Mouse (Mus musculus) embryo, embryonic 10 days (tissue): ENCODE measurements around the gene Pygl.

Source experiments
- DNase-seq: peaks from one replicate; pipeline ENCODE4 v3.0.0-alpha.2; 2015; ENCODE audit warnings: low spot score

The Pygl gene

GRCm38 (mm10) chr12:70231294-70231693, at the start of gene Pygl:
Gene Pygl, minus strand, starts transcription at chr12:70231488.
- no peak for DNase-seq

- DNase-seq: no peak
Observed at GRCm38 (mm10) chr12:70280930-70281329, 49.6 kb upstream of the Pygl start.

DNA sequence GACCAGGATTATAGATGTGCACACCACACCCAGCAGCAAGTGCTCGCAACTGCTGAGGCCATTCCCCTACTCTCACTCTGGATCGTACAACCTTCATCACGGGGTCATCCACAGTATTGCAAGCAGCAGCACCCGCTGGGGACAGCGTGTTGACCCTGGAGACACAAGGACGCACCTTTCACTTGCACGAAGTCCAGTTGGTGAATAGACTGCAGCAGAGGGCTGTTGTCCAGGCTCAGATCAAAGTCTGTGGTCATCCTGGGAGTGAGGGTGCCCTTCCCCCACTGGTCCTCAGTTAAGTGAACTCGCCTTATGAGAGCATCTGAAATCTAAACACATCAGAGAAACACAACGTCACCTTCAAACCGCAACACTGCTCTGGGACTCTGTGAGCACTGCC, 49.1 kb upstream of the Pygl start:
- DNase-seq: no peak

DNA sequence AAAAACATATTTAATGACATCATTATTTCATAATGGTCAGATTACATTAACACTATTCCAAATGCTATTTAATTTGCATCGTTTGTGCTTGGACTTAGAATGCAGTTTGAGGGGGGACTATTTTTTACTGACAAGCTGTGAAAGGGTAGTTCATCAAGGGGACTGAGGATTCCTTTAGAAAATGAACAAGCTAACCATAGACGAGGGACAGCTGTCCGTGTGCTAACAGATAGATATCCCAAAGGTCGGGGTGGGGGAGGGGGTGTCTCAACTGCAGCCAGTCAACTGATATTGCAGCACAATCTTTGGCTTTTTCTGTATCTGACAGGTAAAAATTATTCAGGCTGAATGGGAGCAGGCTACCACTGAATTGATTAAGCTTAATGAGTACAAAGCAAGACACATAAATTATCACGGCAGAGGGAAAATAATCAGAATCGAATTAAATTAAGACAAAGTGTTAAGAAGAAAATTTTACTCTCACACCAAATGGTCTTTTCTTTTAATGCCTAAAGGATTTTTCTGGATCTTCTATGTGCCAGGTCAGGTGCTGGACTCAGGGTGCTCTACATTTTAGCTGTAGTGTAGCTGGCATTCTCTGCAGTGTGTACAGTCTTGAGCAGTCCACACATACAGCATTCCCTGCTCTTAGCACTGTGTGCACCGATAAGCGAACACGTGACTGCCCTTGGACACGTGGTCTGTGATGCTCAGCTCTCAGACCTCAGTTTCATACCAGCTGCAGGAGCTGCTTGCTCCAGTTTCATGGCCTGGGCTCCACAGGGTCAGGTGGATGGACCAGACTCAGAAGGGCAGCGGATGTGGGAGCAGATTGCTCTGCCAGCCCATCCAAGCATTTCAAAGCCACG, 46.0 kb upstream of the Pygl start:
- DNase-seq: no peak

- no peak for DNase-seq
Observed at GRCm38 (mm10) chr12:70269724-70270123, 38.4 kb upstream of the Pygl start.

DNA sequence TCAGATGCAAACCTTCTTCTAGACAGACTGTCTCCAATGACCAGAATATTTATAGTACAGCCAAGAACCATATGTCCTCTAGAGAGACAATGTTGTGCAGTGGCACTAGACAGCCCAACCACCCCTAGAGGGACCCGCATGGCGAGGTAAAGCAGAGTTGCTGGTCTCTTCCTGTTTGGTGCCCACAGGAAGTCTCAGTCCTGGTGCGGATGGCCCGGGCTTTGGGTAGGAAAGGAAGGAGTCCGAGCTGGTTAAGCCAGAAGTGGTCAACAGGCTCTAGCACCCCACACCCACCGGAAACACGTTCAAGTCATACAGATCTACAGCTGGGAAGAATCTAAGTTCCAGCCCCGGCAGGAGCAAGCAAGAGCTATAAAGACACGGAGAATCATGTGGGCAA, 36.0 kb upstream of the Pygl start:
- DNase-seq: no peak

DNA sequence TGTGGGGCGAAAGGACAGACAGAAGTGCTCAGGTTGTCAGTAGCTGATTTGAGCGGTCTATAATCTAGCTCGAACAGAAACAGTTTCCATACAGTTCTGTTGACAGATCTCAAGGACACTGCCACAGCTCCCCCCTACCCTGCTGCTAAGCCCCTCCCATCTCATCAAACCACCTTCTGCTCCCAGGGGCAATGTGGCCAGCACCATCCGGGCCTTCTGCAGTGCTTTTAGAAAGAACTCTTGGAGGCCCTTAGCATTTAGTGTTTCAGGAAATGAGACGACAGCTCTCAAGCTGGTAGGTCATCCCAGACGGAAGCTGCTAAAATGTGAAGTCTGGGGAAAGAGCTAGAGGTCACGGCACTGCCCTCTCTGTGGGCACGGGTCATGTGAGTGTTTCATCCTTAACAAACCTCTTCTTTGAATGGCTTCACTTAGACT, 35.2 kb upstream of the Pygl start:
- DNase-seq: peak; percentile 81

DNA sequence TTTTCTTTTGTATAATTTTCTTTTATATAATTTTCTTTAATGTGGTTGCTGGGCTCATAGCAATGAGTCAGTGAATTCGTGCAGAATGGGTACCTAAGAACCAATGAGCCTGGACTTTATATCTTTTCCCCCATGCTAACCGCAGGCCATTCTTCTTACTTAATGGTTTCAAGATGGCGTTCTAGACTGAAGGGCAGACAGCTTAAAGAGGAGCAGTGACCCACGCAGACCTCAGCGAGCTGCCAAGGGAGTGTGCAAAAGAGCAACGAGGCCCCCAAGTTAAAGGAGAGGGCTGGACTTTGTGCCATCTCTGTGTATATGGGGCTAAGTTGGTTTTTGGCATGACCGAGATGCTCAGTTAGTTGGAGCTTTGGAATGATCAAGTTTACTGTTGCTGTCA, 32.4 kb upstream of the Pygl start:
- peak; percentile 80 for DNase-seq

DNA sequence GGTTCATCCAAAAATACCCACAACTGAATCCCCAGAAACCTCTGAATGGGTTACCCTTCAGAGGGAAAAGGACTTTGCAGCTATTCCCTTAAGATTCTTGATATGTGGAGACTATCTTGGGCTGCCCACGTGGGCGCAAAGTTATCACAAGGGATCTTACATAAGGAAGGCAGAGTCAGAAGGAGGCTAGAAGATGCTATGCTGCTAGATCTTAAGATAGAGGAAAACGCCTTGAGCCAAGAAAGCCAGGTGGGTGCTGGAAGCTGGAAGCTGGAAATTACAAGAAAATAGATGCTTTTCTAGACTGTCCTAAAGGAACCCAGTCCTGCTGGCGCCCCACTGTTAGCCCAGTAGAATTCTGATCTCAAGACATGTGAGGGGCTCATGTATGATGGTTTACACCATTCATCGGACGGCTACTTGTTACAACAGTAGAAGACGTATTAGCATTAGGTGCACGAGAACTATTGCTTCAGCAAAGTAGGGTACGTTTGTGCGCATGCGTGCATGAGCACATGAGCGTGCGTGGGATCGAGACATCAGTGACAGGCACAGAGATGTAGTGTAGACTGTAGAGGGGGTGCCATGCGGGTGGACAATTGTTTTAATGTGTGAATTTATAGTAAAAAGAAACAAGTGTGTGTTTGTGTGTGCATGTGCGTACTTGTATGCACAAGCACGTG, 31.1 kb upstream of the Pygl start:
- DNase-seq: no peak

DNA sequence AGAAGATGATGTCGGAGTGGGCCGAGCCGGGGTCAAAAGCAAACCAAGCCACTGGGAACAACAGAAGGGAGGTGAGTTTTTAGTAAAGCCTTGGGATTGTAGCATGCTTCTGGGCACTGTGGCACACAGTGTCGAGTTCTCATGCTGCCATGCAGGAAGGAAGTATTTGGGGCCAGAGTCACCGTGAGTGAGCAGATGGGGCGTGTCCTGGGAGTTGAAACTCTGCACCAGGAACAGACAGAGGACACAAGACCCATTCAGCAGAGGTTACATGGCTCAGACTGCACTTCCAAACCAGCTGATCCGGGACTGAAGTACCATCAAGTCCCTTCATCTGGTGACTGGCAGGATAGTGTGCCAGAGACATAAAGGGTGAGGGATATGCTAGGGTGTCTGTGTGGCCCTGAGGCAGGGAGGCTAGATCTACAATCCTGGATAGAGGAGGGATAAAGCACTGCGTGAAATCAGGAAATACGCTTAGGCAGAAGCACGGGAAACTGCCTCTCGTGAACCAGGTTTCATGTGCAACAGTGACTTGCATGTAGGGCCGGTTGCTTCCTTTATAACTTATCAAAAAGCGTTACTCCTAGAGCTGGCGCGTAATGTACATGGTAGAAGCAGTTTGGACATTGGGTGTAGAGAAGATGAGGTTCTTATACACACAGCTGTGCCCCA, 20.1 kb upstream of the Pygl start:
- DNase-seq: no peak

GRCm38 (mm10) chr12:70249616-70250157, 18.4 kb upstream of the Pygl start:
- no peak for DNase-seq

DNA sequence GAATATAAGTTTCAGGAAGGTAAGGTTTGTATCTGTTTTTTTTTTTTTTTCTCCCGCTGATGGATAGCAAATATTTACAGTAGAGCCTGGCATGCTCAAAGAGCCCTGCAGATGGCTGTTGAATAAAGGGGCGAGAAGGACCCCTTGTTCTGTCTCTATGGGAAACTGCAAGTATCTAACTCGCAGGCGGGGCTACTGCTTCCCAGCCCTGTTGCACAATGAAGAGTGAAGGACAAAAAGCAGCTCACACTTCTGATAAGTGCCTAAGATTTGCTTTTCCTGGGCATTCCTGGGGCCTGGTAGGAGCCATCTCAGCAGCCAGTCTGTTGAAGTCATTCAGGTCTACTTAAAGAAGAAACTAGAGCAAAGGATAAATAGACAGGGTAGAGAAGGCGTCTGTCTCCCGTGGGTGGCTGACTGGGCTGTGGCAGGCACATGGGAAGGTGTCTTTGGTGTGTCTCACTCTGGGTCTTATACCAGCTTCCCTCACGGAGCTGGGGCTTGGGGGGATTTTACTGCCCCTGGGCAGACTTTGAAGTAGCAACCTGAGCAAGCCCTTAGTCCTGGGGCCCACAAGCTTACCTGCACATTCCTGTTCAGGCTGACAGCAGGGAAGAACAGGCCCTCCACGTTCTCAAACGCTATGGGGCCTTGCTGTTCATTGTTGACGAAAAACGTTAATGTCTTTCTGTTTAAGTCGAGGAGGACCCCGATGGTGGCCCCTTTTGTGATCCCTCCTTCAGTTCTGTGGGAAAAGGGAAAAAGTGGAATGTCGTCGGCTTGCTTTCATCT, 16.6 kb upstream of the Pygl start:
- DNase-seq: no peak

DNA sequence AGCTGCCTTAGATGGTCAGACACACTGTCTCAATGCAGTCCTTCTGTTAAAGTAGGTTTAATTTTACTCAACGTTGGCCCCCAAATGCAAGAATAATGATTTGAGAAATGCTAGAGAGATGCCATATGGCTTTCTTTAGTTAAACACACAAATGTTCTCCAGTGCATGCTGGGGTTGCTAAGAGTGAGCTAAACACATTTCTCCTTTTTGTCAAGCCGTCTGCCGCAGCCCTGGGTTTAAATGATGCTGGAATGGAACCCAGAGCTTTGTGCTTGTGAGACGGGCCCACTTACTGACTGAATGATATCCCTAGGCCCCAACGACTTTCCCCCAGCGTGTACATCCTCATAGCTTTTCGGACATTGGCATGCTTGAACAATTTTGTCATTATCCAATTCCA, 11.3 kb upstream of the Pygl start:
- DNase-seq: no peak

GRCm38 (mm10) chr12:70239741-70240140, 8.5 kb upstream of the Pygl start:
- DNase-seq: no peak

DNA sequence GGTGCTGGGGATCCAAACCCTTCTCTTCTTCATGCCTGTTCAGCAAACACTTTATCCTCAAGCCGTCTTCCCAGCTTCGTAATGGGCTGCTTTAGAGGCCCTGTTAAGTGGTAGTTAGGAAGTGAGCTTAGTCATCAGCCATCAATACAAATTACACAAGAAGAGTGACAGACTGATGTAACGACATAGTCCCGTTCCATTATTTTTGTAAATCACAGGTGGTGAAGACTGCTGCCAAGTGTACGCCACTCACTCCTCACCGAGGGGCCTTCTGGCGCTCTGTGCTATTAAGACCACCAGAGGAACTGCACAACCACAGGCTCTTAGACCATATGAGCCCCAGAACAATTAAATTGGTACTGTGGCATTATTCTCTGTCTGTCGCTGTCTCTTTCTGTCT, 7.3 kb upstream of the Pygl start:
- no peak for DNase-seq

GRCm38 (mm10) chr12:70234938-70235484, 3.7 kb upstream of the Pygl start:
- DNase-seq: peak; percentile 90

GRCm38 (mm10) chr12:70234411-70234810, 3.1 kb upstream of the Pygl start:
- DNase-seq: peak; percentile 90

- DNase-seq: no peak
Observed at GRCm38 (mm10) chr12:70233637-70234315, 2.5 kb upstream of the Pygl start.

GRCm38 (mm10) chr12:70232020-70232544, 794 bp upstream of the Pygl start:
- no peak for DNase-seq

GRCm38 (mm10) chr12:70228155-70228554, 3.1 kb downstream of the Pygl start:
- no peak for DNase-seq
